Mouse (Mus musculus) testis, adult 2 months (tissue): ENCODE data around the gene Gm11639.

Experiments
- CTCF ChIP-seq: fragments of 200-500 bp; IDR thresholded peaks from 2 replicates; pipeline ENCODE4 v1.5.1; 2012; ENCODE audit warnings: low read depth, mild to moderate bottlenecking, inconsistent platforms, low read length, moderate library complexity; ENCODE audit not compliant: control insufficient read depth, insufficient read depth, insufficient replicate concordance
- POLR2A ChIP-seq: fragments of 200-500 bp; IDR thresholded peaks from 2 replicates; pipeline ENCODE4 v1.6.1; 2012; ENCODE audit warnings: low read depth, mild to moderate bottlenecking, inconsistent platforms, low read length, moderate library complexity; ENCODE audit not compliant: control insufficient read depth

DNA sequence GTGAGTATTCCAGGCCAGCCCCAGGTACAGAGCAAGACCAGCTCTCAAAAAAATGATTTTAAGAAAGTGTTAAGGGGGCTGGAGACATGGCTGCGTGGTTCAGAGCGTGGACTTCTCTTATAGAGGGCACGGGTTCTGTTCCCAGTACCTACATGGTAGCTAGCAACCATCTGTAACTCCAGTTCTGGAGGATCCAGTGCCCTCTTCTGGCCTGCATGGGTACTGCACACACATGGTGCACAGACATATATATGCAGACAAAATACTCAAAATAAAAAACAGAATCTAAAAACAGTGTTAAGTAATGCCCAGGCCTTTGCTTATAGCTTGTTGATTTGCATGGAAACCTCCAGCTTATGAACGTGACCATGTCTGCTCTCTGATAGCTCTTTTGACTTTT lies 24.9 kb upstream of the Gm11639 start:
- peak; percentile 47; the same call in 1 of the 2 replicates for TF ChIP-seq CTCF
- TF ChIP-seq POLR2A = no peak
